Mouse (Mus musculus) heart, embryonic 13.5 days (tissue): ENCODE measurements around the gene Surf2. TPM values are rescaled to one million over a fixed set of nuclear protein-coding genes. Genes with fewer than 3 reads are reported as not detected.

Experiments used
- ATAC-seq: fragments of 200-750 bp; cut with Nextera tagmentation; 2 replicates; pipeline ENCODE4 v1.8.0; 2017; ENCODE audit warnings: moderate TSS enrichment; ENCODE audit not compliant: insufficient number of reproducible peaks, low FRiP score, low TSS enrichment; ENCODE audit errors: extremely low read depth
- H3K27ac ChIP-seq: fragments of 300-500 bp; sonication (generic); replicated peaks from 2 replicates; pipeline ENCODE4 v1.5.1; 2015; ENCODE audit warnings: moderate library complexity, mild to moderate bottlenecking, inconsistent platforms
- H3K27me3 ChIP-seq: fragments of 300-500 bp; sonication (generic); replicated peaks from 2 replicates; pipeline ENCODE4 v1.6.1; 2015; ENCODE audit warnings: mild to moderate bottlenecking, inconsistent platforms
- H3K36me3 ChIP-seq: fragments of 300-500 bp; sonication (generic); 2 replicates; pipeline ENCODE4 v1.6.1; 2015; ENCODE audit warnings: mild to moderate bottlenecking, inconsistent platforms
- H3K4me1 ChIP-seq: fragments of 300-500 bp; sonication (generic); 2 replicates; pipeline ENCODE4 v1.6.1; 2015; ENCODE audit warnings: inconsistent platforms
- H3K4me2 ChIP-seq: fragments of 300-500 bp; sonication (generic); 2 replicates; pipeline ENCODE4 v1.6.1; 2015; ENCODE audit warnings: inconsistent platforms, mild to moderate bottlenecking, moderate library complexity
- H3K4me3 ChIP-seq: fragments of 300-500 bp; sonication (generic); 2 replicates; pipeline ENCODE4 v1.5.1; 2015; ENCODE audit warnings: moderate library complexity, mild to moderate bottlenecking, inconsistent platforms
- H3K9ac ChIP-seq: fragments of 300-500 bp; sonication (generic); 2 replicates; pipeline ENCODE4 v1.6.1; 2015; ENCODE audit warnings: inconsistent platforms, mild to moderate bottlenecking, moderate library complexity
- H3K9me3 ChIP-seq: fragments of 300-500 bp; sonication (generic); 2 replicates; pipeline ENCODE4 v1.6.1; 2016; ENCODE audit warnings: inconsistent platforms
- WGBS: fragments of 180-500 bp; shearing (Covaris S2); methylation state at CpG from one replicate; pipeline ENCODE4 v1.1.7; 2015; ENCODE audit warnings: mixed read lengths; 5-methylcytosine and 5-hydroxymethylcytosine counted together
- polyA plus RNA-seq: library from polyadenylated mRNA; unstranded; fragments of >200 nt; fragmentation: Nextera tagmentation; extraction: Ambion mirVana; gene quantifications from 2 replicates; pipeline ENCODE4 v1.2.1, GENCODE M21; 2015

The Surf2 gene
- polyA plus RNA-seq, 1 experiment from 2014 or later = 31.5 TPM

GRCm38 (mm10) chr2:26967262-26967661 lies 51.1 kb downstream of the Surf2 start:
- H3K9me3 ChIP-seq = peaks cover 5% of the 10 kb centered on the region; the same call in 1 of the 2 replicates
- 55% methylated on average over 2 of the region's 2 CpGs for WGBS

More at GRCm38 (mm10) chr2:26967262-26967661, 51.1 kb downstream of the Surf2 start:
- H3K4me3 ChIP-seq = no peak overlapping the region
- no peak overlapping the region for H3K4me2 ChIP-seq
- H3K4me1 ChIP-seq = peaks cover 20% of the 10 kb centered on the region
- ATAC-seq = no peak
- H3K36me3 ChIP-seq = peaks cover 2% of the 10 kb centered on the region
- peaks cover 10% of the 10 kb centered on the region; the same call in 1 of the 2 replicates for H3K27me3 ChIP-seq
- no peak overlapping the region for H3K27ac ChIP-seq
- H3K9ac ChIP-seq = no peak overlapping the region

Other genes starting within 250 kb of the Surf2 start
- not detected in 2 replicates for gene Lcn4, start 245.1 kb upstream of the Surf2 start, polyA plus RNA-seq
- gene Abo, start 51.4 kb upstream of the Surf2 start, polyA plus RNA-seq = not detected in 2 replicates
- 12.8 and 13.2 TPM in 2 replicates for gene Surf6, start 13.5 kb upstream of the Surf2 start, polyA plus RNA-seq
- gene Med22, start 5.7 kb upstream of the Surf2 start, polyA plus RNA-seq = 37.8 and 41.2 TPM in 2 replicates
- gene Rpl7a, start 5.6 kb upstream of the Surf2 start, polyA plus RNA-seq = 364 and 394 TPM in 2 replicates
- 43.4 and 44.3 TPM in 2 replicates for gene Surf1, start 163 bp downstream of the Surf2 start, polyA plus RNA-seq
- gene Surf4, start 17.6 kb downstream of the Surf2 start, polyA plus RNA-seq = 187 and 191 TPM in 2 replicates
- 0.07 and 0.13 TPM in 2 replicates for gene Stkld1, start 17.7 kb downstream of the Surf2 start, polyA plus RNA-seq
- 26.3 and 27.6 TPM in 2 replicates for gene Rexo4, start 48.0 kb downstream of the Surf2 start, polyA plus RNA-seq
- gene Adamts13, start 57.0 kb downstream of the Surf2 start, polyA plus RNA-seq = 0.04 TPM in 2 replicates
- 35.9 and 43.2 TPM in 2 replicates for gene Cacfd1, start 93.6 kb downstream of the Surf2 start, polyA plus RNA-seq
- 0.18 TPM in 1 of 2 replicates, not detected in the other for gene Slc2a6, start 111.6 kb downstream of the Surf2 start, polyA plus RNA-seq
- gene Mymk, start 155.8 kb downstream of the Surf2 start, polyA plus RNA-seq = 0.41 and 1.2 TPM in 2 replicates
- gene Adamtsl2, start 163.0 kb downstream of the Surf2 start, polyA plus RNA-seq = 11.2 and 11.6 TPM in 2 replicates
- 0.24 and 0.53 TPM in 2 replicates for gene Fam163b, start 226.1 kb downstream of the Surf2 start, polyA plus RNA-seq
- gene Dbh, start 248.9 kb downstream of the Surf2 start, polyA plus RNA-seq = 0.55 and 0.88 TPM in 2 replicates